Mouse (Mus musculus) megakaryocyte-erythroid progenitor cell, adult 5-6 weeks (primary cell): ENCODE results near the gene Rbfox3. TPM values are rescaled to one million over a fixed set of nuclear protein-coding genes. Genes with fewer than 3 reads are reported as not detected.

ENCODE experiments used
- ATAC-seq: replicated peaks from 2 replicates; pipeline ENCODE4 v1.8.0; 2016; ENCODE audit warnings: mild to moderate bottlenecking, inconsistent platforms; ENCODE audit not compliant: severe bottlenecking, poor library complexity, low FRiP score, low TSS enrichment
- total RNA-seq, 2 experiments: library from RNA; stranded (forward) in 1 of 2; stranded (reverse) in 1 of 2; fragments of 200-1000, 215-1000 nt in 1 of 2; fragments of >200 nt in 1 of 2; fragmentation: Nextera tagmentation in 1 of 2; gene quantifications; 2 replicates each; pipeline ENCODE4 v1.2.3; 2014 to 2017

The Rbfox3 gene
- total RNA-seq, 2 experiments from 2014 or later = not detected

DNA sequence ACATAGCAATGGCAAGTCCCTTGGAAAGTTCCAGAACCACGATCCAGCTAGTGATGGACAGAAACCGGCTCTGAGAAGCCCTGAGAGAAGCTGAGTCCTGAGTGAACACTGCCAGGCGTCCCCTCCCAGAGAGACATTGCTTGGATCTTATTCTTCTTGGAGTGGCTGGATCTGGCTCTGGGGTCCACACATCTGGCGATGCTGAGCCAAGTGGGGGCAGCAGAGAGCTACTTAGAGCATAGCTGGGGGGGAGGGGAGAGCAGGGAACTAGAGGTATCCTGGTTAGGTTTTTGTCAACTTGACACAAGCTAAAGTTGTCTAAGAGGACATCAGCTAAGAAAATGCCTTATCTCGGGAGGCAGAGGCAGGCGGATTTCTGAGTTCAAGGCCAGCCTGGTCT, 170.1 kb downstream of the Rbfox3 start:
- no peak for ATAC-seq

DNA sequence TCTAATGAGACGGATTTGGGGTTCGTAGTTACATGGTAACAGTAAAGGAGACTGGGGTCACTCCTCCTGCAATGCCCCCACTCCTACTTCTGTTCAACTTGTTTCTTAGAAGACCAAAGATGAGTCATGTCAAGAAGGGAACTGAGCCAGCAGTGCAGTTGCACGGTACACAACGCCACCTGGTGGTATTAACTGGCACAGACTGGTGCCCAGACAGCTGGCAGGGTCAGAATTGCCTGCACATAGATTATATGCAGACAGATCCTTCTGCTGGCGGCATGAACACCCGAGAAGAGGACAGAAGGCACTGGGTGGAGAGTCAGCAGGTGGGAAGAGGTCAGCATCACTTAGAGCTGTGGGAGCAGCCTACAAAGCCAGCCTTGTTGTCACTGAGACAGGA, 171.4 kb downstream of the Rbfox3 start:
- peak; percentile 42 for ATAC-seq

DNA sequence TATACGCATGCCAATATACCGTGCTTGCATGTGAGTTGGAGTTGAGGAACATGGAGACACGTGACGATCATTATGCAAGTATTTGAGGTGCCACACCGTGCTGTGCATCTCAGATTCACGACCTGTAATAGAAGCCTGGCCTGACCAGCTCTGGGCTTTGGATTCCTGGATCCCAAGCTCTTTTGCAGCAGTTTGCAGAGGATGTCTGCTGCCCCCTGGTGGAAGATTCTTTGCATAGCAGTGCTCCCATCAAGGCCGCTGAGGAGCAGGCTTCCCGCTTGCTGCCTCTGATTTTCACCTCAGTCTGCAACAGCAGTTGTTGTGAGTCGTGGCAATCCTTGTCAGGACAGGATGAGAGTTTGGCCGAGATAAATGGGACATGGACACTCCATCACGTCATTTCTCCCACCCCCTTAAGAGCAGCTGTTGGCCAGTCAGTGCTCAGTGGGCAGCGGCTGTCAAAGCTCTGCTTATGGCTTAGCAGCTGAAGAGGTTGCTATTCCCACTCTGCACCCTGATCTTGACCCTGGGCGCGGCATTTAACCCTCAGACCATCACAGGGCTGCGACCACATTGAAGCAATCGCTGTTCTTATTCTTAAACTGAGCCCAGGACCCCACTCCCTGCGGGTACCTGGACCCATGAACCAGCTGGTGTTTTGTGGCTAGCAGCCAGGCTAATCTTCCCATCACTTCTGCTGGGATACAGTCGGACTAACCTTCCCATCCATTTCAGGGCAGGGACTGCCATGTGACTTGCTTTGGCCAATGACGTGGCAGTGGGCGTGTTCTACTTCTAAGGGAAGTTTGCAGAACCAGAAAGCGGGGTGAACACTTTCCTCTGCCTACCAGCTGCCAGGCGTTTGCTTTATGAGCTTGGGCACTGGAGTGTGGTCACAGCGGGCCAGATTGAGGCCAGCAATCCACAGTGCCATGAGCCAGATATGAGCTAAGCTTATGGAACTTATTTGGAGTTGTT, 172.3 kb downstream of the Rbfox3 start:
- ATAC-seq = peak; percentile 60

DNA sequence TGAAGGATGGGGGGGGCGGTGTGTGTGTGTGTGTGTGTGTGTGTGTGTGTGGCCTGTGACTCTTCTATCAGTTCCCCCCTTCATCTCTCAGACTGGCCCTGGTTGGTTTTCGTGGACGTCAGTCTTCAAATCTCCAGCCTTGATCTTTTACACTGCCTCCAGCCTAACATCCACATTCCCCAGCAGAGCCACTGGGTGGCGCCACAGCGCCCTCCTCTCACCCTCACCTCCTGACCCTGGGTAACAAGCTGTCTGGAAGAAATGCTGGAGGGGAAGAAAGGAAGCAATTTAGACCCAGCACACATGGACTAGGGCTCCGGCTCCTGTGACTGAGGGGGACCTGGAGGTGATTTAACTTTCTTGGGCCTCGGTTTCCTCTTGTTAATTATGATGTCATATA, 173.1 kb downstream of the Rbfox3 start:
- ATAC-seq = 0 out of 2 replicates have a peak, but pooled peaks have one; percentile 24

DNA sequence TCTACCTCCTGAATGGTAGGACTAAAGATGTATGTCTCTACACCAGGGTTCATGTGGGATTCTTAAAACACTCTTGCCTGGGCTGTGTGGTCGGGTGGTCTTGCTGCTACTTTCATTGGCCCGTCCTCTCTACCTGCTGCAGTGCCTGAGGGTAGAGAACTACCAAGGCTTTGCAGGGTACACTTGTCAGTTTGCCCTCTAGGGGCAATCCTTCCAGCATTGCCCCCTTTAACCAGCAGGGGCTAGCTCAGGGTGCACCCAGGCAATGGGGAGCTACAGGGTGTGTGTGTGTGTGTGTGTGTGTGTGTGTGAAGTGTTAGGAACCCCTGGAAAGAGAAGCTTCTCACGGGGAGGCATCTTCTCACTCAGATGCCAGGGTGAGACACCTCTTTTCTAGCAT, 173.6 kb downstream of the Rbfox3 start:
- ATAC-seq = no peak

DNA sequence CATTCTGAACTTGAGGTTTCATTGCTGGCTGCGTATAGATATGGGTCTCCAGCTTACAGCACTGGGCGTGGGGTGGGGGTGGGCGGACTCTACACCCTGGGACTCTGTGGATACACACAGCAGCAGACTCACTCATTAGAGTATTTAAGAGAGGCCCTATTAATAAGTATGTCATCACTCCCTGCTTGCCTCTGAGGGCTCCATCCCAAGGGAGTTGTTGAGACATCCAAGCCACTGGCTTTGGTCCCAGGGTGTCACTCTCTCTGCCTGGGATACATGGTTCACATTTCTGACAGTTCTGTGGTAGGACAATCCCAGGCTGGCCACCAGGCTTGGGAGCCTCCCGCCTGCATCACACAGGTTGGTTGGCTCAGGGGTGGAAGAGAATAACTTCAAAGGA, 174.4 kb downstream of the Rbfox3 start:
- no peak for ATAC-seq

DNA sequence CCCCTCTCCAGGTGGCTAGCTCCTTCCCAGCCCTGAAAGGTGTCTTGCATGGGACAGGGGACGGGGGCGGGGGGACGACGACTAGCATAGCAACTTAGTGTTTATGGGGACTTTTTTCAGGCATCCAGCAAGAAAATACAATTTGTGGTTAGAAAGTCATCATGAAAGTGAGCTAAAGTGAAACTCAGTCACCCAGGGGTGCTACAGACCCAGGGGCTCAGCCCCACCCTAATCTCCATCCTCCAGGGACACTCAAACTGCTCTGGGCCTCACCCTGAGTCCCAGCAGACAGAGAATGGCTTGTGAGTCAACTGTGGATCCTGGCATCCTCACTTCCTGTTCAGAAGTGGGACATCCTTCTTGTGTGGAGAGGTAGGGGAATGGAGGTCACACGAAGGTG, 179.7 kb downstream of the Rbfox3 start:
- no peak for ATAC-seq

DNA sequence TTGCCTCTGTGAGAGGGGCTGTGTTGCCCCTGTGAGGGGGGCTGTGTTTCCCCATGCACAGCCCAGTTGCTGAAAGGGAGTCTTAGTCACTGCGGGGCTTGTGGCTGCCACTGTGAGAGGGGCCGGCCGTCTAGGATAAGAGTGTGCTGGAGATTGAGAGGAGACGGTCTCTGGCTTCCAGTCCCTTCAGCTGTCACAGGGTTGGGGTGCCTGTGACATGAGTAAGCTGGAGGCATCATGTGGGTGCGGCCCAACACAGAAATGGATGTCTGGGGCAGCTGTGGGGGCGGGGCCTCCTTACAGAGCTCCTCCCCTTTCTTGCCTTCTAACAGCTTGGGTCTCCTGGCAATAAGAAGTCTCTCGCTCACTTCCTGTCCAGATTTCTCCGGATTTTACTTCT, 182.0 kb downstream of the Rbfox3 start:
- ATAC-seq = no peak

DNA sequence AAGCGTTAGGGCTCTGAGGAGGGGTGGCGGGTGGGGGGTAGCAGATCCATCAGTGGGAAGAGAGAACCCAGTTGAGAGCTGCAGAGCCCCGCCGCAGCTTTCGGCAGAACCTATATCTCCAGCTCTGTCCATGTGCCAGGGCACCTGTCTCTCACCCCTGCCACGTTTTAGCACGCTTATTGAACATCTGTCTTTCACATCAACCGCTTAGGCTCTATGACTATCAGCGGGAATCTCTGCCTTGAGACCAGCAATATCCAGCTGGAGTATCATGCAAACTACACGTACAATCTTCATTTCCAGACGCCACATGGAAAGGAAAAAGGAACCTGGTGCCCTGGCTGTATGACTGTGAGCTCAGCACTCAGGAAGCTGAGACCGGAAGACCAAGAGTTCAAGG, 182.6 kb downstream of the Rbfox3 start:
- no peak for ATAC-seq

DNA sequence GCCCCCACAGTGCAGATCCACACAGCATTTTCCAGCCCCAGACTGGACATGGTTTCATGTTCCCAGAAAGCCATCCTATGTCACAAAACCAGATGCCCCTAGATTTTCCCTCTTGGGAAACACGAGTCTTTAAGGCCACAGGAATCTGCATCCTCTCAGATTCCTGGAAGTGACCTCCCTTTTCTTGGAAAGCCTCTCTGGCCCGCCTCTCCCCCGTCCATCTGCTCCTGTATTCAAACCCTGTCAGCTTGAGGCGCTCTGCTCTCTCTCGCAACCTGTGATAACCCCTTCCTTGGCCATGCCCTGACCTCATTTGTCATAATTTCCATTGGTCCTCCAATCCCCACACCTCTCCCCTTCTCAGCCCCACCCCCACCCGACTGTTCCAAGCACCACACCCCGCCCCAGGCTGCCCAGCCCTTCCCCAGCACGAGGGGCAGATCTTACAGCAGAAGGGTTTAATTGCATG, 183.3 kb downstream of the Rbfox3 start:
- ATAC-seq = no peak

DNA sequence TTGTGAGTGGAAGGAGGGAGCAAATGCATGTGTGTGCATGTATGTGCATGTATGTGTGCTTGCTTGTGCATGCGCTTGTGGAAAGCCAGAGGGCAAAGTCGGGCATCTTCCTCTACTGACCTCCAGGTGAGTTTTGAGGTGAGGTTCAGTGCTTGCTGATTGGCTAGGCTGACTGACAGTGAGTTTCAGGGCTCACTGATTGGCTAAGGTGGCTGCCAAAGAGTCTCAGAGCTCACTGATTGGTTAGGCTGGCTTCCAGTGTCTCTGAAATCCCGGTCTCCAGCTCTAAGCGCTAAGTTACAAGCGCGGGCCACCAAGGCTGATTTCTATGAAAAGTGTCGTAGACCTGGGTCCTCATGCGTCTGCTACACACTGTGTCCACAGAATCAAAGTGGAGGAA, 185.0 kb downstream of the Rbfox3 start:
- no peak for ATAC-seq

DNA sequence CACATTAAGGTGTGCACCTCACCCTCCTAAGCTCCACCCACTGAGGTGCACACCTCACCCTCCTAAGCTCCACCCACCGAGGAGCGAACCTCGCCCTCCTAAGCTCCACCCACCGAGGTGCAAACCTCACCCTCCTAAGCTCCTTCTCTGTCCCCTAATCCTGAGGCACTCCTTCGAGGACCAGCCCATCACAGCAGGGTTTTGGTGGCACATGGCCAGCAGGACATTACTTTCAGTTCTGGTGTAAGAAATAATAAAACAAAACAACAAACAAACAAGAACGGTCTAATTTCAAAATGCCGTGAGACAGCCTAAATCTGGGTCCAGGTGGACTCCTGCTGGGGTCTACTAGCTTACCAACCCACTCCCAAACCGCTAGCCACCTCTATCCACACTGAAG, 187.0 kb downstream of the Rbfox3 start:
- ATAC-seq = no peak

DNA sequence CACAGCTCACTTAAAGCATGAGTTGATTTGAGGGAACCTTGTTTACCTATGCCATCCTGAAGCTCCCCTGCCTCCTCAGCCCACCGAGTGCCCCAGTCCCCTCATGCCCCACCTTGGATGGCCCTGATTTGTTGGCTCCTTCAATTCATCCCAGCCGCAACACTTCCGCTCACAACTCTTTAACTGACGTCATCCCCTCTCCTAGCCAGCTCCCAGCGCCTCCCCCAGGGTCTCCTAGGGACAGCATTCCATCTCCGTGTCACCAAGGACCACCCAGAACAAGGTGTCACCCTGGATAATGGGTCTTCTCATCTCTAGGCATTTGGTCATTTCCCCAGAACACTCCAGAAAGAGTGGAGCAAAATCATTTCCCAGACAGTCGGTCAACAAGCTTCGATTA, 188.2 kb downstream of the Rbfox3 start:
- no peak for ATAC-seq

DNA sequence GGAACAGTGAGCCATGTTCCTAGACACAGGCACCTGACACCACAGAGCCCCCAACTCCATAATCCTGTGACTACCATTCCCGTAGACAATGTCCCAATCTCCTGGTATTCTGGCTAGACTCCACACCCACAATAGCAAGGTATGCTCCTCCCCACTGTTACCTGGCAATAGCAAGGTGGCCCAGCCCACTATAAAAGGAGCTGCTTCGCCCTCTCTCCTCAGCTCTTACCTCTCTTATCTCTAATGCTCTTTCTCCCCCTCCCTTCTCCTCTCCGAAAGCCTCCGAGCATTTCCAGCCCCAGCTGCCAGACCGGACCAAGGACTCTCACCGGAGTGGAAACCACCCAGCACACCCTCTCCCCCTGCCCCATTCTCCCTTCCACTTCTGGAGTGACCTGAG, 189.5 kb downstream of the Rbfox3 start:
- no peak for ATAC-seq

DNA sequence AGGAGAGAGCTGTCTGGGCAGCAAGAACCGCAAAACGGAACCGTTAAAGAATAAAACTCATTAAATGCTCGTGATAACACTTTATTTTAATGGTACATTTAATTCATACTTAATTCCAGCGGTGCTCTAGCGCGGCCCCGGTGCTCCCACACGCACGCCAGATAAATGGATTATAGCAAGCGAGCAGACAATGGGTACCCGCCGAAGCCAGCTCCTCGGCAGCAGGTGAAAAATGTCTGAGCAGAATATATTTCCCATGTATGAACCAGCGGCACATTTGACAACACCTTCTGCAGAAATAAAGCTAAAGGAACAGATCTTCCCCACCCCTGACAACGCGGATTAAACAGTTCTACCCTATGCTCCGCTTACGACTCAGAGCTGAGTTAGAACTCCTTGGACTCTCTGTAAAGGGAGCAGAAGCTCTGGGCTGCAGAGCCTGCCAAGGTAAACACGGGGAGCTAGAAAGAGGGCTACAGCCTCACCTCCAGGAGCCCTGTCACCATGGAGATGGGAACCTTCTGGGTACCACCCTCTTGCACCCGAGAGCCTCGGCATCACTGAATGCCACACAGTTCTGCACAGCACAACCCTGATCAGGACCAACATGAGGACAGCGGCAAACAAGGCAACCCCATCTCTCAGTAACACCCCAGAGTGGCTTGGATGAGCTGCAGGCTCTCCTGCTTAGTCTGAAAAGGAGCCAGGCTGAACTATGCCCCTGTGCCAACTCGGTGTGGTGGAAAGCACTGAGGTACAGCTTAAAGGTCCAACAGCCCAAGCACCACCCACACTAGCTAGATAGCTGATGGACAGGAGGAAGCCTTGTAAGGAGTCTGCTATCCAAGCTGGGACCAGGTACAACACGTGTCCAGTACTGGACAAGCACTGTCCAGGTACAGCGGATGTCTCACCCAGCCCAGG, 196.5 kb downstream of the Rbfox3 start:
- no peak for ATAC-seq

DNA sequence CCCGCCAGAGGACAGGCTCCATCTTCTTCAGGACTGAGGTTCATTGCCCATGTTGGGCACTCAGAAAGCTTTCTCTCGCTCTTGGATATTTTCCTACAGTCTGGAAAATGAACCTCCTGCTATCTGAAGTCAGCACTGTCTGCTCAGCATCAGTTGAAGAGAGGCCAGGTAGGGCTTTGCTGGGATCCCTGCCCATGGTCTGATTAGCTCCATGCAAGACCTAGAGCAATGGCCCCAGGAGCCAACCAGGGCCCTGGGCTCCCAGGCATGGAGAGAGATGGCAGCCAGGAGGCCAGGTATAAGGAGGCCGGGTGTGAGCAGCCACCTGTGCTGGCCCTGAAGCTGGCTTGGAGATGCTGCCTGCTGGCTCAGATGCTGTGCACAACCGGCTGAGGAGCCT, 198.6 kb downstream of the Rbfox3 start:
- ATAC-seq = no peak

DNA sequence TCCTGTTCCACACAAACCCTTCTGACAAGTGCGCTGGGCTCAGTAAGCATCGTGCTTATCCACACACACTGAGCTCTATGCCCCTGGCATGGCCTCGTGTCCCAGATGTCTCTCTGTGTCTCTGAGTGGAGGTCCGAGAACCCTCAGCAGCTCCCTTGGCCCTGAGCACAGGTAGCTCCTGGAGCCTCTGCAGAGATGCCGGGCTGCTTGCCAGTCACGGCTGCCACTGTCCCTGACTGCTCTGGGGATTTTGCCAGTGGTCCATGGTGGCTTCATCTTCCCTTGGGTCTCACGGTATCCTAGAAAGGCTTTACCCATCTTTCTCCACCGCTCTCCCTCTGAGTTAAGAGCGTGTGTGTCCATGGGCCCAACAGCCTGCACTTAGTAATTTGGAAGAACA, 199.3 kb downstream of the Rbfox3 start:
- no peak for ATAC-seq

DNA sequence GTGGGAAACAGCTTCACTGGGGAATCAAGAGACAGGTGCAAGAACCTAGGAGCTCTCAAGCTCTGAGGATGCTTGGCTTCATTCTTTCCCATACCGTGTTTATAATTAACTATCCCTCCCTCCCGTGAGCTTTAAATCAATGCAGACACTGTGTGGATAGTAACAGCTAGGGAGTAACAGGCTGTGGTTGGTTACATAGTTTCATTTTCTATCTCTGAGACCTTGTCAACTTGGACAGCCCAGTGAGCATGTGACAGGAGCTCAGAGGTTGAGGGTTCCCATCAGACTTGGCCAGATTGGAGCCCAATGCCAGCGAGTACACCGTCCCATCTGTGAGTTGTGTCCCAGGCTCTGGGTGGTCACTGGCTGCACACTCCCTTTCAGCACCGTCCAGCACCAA, 201.4 kb downstream of the Rbfox3 start:
- no peak for ATAC-seq

DNA sequence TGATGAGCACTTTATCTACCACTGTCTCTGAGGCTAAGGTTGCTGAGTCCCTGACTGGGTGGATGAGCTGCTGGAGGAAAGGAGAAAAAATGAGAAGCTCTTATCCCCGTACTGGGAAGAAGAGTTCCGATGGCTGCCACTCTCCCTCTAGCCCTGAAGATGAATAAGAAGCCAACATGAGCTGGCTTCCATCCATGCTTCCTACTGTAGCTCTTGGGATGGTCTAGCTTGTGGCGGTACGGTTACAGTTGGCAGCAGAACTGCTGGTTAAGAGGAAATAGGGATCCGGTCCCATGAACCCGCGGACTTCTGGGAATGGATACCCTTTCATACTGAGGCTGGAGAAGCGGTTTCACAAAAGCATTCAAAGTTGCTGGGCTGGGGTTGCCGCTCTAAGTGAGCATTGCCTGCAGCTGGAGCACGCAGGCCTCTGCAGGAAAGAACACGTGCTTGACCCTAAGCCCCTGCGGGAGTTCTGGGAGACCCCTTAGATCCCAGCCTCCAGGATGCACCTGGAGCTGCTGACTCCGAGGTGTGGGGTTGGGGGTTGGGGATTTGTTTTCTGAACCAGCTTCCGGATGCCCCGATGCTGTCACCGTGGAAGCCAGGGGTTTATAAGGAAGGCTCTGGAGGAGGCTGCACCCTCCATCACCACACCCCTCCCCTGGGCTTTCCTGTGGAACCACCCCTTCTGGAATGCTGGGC, 215.0 kb downstream of the Rbfox3 start:
- ATAC-seq = no peak

DNA sequence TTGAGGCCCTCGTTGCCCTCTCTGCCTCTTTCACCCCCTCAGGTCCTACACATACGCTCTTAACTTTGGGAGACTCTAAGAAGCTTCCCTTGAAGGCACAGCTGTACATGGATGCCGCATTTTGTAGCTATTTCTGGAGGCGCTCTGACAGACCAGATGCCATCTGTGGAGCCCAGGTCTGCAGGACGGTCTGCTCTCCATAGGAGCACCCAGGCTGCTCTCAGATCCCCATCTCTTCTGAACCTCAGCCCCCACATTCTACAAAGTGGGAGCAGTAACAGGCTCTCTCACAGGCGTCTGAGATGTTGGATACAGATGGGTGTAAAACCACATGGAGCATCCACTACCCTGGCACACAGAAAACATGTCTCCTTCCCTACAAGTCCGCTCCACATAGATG, 218.1 kb downstream of the Rbfox3 start:
- no peak for ATAC-seq
